ENCODE assay signal across 22 mouse cellular contexts in genomic region chr5:150625528-150625927, GRCm38 (mm10). TPM values are rescaled to one million over a fixed set of nuclear protein-coding genes. Genes with fewer than 3 reads are reported as not detected.
DNase-seq lines count a peak whose midpoint lies in the region; ATAC-seq lines count a peak whose summit lies in the region.
"Had no signal": no experiment of that assay in that cellular context is flagged by ENCODE, and none has a peak within 500 bp of the region (broad histone marks: within the 10 kb centered on the region; RNA-seq: fewer than 3 reads in every experiment).

No protein-coding gene starts in this region.

- H3K27ac ChIP-seq in heart, embryonic 15.5 days = no peak overlapping the region
- H3K27ac ChIP-seq in stomach, embryonic 16.5 days (ENCODE audit: low read length) = no peak overlapping the region
- H3K27ac ChIP-seq: limb, embryonic 13.5 days; liver, embryonic 14.5 days; midbrain, embryonic 13.5 days had no signal

- DNase-seq in heart, adult 9 months (ENCODE audit: low spot score in 2 of 2) = no peak
- DNase-seq in testis, postnatal 14 days (ENCODE audit: low spot score) = peak; percentile 12
- no peak for DNase-seq in testis, postnatal 10 days (ENCODE audit: low spot score)
- peak; percentile 54 for DNase-seq in MN1 (ENCODE audit: low spot score)
- DNase-seq in kidney, postnatal 25 days = no peak
- no peak for DNase-seq in spleen, postnatal 36 days (ENCODE audit: low spot score in 2 of 2)
- DNase-seq: adrenal gland, adult 8-10 months; cerebellum, adult 11-12 months; cerebellum, postnatal 25 days; embryo, embryonic 11 days; gastrocnemius, postnatal 36 days; kidney, adult 8-10 months; kidney, postnatal 4 days; right cerebral cortex, postnatal 14 days; thymus, postnatal 25 days had no signal

- no peak overlapping the region for H3K4me2 ChIP-seq in heart, embryonic 15.5 days
- no peak overlapping the region for H3K4me2 ChIP-seq in stomach, embryonic 16.5 days (ENCODE audit: low read depth, low read length)
- H3K4me2 ChIP-seq: heart, embryonic 12.5 days; limb, embryonic 13.5 days; midbrain, embryonic 13.5 days had no signal

- no peak overlapping the region for H3K4me3 ChIP-seq in heart, embryonic 15.5 days
- no peak overlapping the region for H3K4me3 ChIP-seq in stomach, embryonic 16.5 days (replicated peaks; ENCODE audit: low read length)
- H3K4me3 ChIP-seq: heart, embryonic 12.5 days; limb, embryonic 13.5 days; midbrain, embryonic 13.5 days had no signal

- 0 out of 2 replicates have a peak, but pooled peaks cover 2% of the 10 kb centered on the region for H3K4me1 ChIP-seq in heart, embryonic 15.5 days (replicated peaks)
- H3K4me1 ChIP-seq in stomach, embryonic 16.5 days (ENCODE audit: control insufficient read depth, insufficient read depth, low read length) = no peaks in the 10 kb centered on the region
- H3K4me1 ChIP-seq: midbrain, embryonic 13.5 days had no signal

- no peaks in the 10 kb centered on the region for H3K9me3 ChIP-seq in heart, embryonic 15.5 days (replicated peaks)
- H3K9me3 ChIP-seq in stomach, embryonic 16.5 days (replicated peaks; ENCODE audit: control insufficient read depth, low read length) = no peaks in the 10 kb centered on the region
- H3K9me3 ChIP-seq: heart, embryonic 12.5 days; limb, embryonic 13.5 days; midbrain, embryonic 13.5 days had no signal

- WGBS in heart, embryonic 15.5 days = 43% methylated on average over 7 of the region's 7 CpGs
- 70% methylated on average over 7 of the region's 7 CpGs for whole genome bisulfite sequencing in stomach, embryonic 16.5 days

- ATAC-seq in heart, embryonic 15.5 days (replicated peaks; ENCODE audit: insufficient number of reproducible peaks, insufficient read depth, low FRiP score, low read depth) = peak; percentile 50; the same call in 1 of the 2 replicates
- ATAC-seq in stomach, embryonic 16.5 days (ENCODE audit: insufficient read depth, low FRiP score) = peak; percentile 37; the same call in 1 of the 2 replicates
- ATAC-seq: forebrain, embryonic 16.5 days; midbrain, embryonic 13.5 days had no signal

- H3K36me3 ChIP-seq in heart, embryonic 15.5 days = no peaks in the 10 kb centered on the region
- H3K36me3 ChIP-seq in stomach, embryonic 16.5 days (ENCODE audit: control insufficient read depth, insufficient read depth, low read length) = 0 out of 2 replicates have a peak, but pooled peaks cover 3% of the 10 kb centered on the region
- H3K36me3 ChIP-seq: midbrain, embryonic 13.5 days had no signal

- H3K9ac ChIP-seq in heart, embryonic 15.5 days = no peak overlapping the region
- H3K9ac ChIP-seq in stomach, embryonic 16.5 days (ENCODE audit: low read length) = no peak overlapping the region
- H3K9ac ChIP-seq: heart, embryonic 12.5 days; limb, embryonic 13.5 days; liver, embryonic 14.5 days; midbrain, embryonic 13.5 days had no signal

- H3K27me3 ChIP-seq in heart, embryonic 15.5 days = no peaks in the 10 kb centered on the region
- H3K27me3 ChIP-seq in stomach, embryonic 16.5 days (ENCODE audit: control insufficient read depth, insufficient read depth, low read length) = no peaks in the 10 kb centered on the region
- H3K27me3 ChIP-seq: heart, embryonic 12.5 days; limb, embryonic 13.5 days; midbrain, embryonic 13.5 days had no signal

RNA-seq across cellular contexts. Expression of gene N4bp2l1, which starts 28.5 kb away (rescaled TPM):
- polyA plus RNA-seq in heart, embryonic 15.5 days (2015; fragmentation: Nextera tagmentation; extraction: Ambion mirVana) = 3.4 and 5.6 TPM in 2 replicates
- 6.6 and 8.3 TPM in 2 replicates for polyA plus RNA-seq in stomach, embryonic 16.5 days (2015; fragmentation: Nextera tagmentation; extraction: Ambion mirVana)

RNA-seq across cellular contexts. Expression of gene N4bp2l2, which starts 40.5 kb away (rescaled TPM):
- 25.3 and 29.5 TPM in 2 replicates for polyA plus RNA-seq in heart, embryonic 15.5 days (2015; fragmentation: Nextera tagmentation; extraction: Ambion mirVana)
- polyA plus RNA-seq in stomach, embryonic 16.5 days (2015; fragmentation: Nextera tagmentation; extraction: Ambion mirVana) = 34.1 and 37.6 TPM in 2 replicates

RNA-seq across cellular contexts. Expression of gene Pds5b, which starts 48.0 kb away (rescaled TPM):
- 16.0 and 23.8 TPM in 2 replicates for polyA plus RNA-seq in heart, embryonic 15.5 days (2015; fragmentation: Nextera tagmentation; extraction: Ambion mirVana)
- 28.8 and 28.9 TPM in 2 replicates for polyA plus RNA-seq in stomach, embryonic 16.5 days (2015; fragmentation: Nextera tagmentation; extraction: Ambion mirVana)

Comparison
In these comparisons a context has a peak if more than half of its experiments do, and no peak if none do; other contexts are left out.
1. DNase-seq: peak in testis, postnatal 14 days (single experiment) and MN1 (single experiment); none in heart, adult 9 months (0 of 2), testis, postnatal 10 days (single experiment), kidney, postnatal 25 days (0 of 2) and spleen, postnatal 36 days (0 of 2).